Mouse (Mus musculus) lung, embryonic 16.5 days (tissue): ENCODE measurements at regions not wholly inside any gene's neighbourhood (a gene's known extent, or its start where the extent isn't known, plus 50 kb on each side); places are given as distances from the start of the nearest gene placed in this dataset.

ENCODE experiments used
- ATAC-seq: fragments of 200-750 bp; cut with Nextera tagmentation; 2 replicates; pipeline ENCODE4 v1.8.0; 2017; ENCODE audit warnings: low read depth, mild to moderate bottlenecking, moderate library complexity
- H3K27ac ChIP-seq: fragments of 300-500 bp; sonication (generic); 2 replicates; pipeline ENCODE4 v1.5.1; 2014; ENCODE audit warnings: mild to moderate bottlenecking, control low read depth, low read length
- H3K27me3 ChIP-seq: fragments of 300-500 bp; sonication (generic); 2 replicates; pipeline ENCODE4 v1.6.1; 2014; ENCODE audit warnings: low read depth, low read length, mixed read lengths; ENCODE audit not compliant: control insufficient read depth, insufficient read depth
- H3K36me3 ChIP-seq: fragments of 300-500 bp; sonication (generic); 2 replicates; pipeline ENCODE4 v1.6.1; 2014; ENCODE audit warnings: low read length; ENCODE audit not compliant: control insufficient read depth, insufficient read depth
- H3K4me1 ChIP-seq: fragments of 300-500 bp; sonication (generic); replicated peaks from 2 replicates; pipeline ENCODE4 v1.6.1; 2014; ENCODE audit warnings: low read length, mixed read lengths; ENCODE audit not compliant: control insufficient read depth, insufficient read depth
- H3K4me2 ChIP-seq: fragments of 300-500 bp; sonication (generic); 2 replicates; pipeline ENCODE4 v1.6.1; 2014; ENCODE audit warnings: low read depth, low read length, control low read depth
- H3K4me3 ChIP-seq: fragments of 300-500 bp; sonication (generic); 2 replicates; pipeline ENCODE4 v1.5.1; 2014; ENCODE audit warnings: mild to moderate bottlenecking, low read length, control low read depth
- H3K9ac ChIP-seq: fragments of 300-500 bp; sonication (generic); 2 replicates; pipeline ENCODE4 v1.6.1; 2014; ENCODE audit warnings: low read length, control low read depth
- H3K9me3 ChIP-seq: fragments of 300-500 bp; sonication (generic); 2 replicates; pipeline ENCODE4 v1.6.1; 2016; ENCODE audit warnings: low read length; ENCODE audit not compliant: control insufficient read depth
- WGBS: fragments of 180-500 bp; shearing (Covaris S2); extraction: QIAGEN DNeasy Blood & Tissue Kit; methylation state at CpG from one replicate; pipeline ENCODE4 v1.1.7; 2014; 5-methylcytosine and 5-hydroxymethylcytosine counted together

- H3K4me2 ChIP-seq, result no peak overlapping the region
- whole genome bisulfite sequencing, result 84% methylated on average over 6 of the region's 6 CpGs
- H3K36me3 ChIP-seq, result no peaks in the 10 kb centered on the region
- H3K9ac ChIP-seq, result no peak overlapping the region
- H3K27me3 ChIP-seq, result no peaks in the 10 kb centered on the region
- H3K4me1 ChIP-seq, result 0 out of 2 replicates have a peak, but pooled peaks cover 4% of the 10 kb centered on the region
- no peaks in the 10 kb centered on the region for H3K9me3 ChIP-seq
- no peak overlapping the region for H3K4me3 ChIP-seq
- ATAC-seq, result no peak
- H3K27ac ChIP-seq, result no peak overlapping the region
Observed at GRCm38 (mm10) chr14:58512177-58512576, 441.8 kb downstream of the Fgf9 start.

- Histone ChIP-seq H3K27me3 (no peaks in the 10 kb centered on the region), H3K9me3 (no peaks in the 10 kb centered on the region), H3K36me3 (no peaks in the 10 kb centered on the region), H3K27ac (no peak overlapping the region; the same call in 1 of the 2 replicates), H3K4me1 (0 out of 2 replicates have a peak, but pooled peaks cover 4% of the 10 kb centered on the region), H3K9ac (no peak overlapping the region), H3K4me2 (no peak overlapping the region), H3K4me3 (no peak overlapping the region)
- ATAC-seq, result peak; percentile 43
- whole genome bisulfite sequencing, result 29% methylated on average over 4 of the region's 4 CpGs
Observed at GRCm38 (mm10) chr14:58511571-58511985, 441.2 kb downstream of the Fgf9 start.

- no peak for ATAC-seq
- Histone ChIP-seq H3K27me3 (no peaks in the 10 kb centered on the region), H3K36me3 (no peaks in the 10 kb centered on the region), H3K9me3 (no peaks in the 10 kb centered on the region), H3K27ac (no peak overlapping the region), H3K9ac (no peak overlapping the region), H3K4me1 (0 out of 2 replicates have a peak, but pooled peaks cover 4% of the 10 kb centered on the region), H3K4me3 (no peak overlapping the region), H3K4me2 (no peak overlapping the region)
- 70% methylated on average over 4 of the region's 4 CpGs for WGBS
Observed at GRCm38 (mm10) chr14:58510790-58511189, 440.4 kb downstream of the Fgf9 start.

DNA sequence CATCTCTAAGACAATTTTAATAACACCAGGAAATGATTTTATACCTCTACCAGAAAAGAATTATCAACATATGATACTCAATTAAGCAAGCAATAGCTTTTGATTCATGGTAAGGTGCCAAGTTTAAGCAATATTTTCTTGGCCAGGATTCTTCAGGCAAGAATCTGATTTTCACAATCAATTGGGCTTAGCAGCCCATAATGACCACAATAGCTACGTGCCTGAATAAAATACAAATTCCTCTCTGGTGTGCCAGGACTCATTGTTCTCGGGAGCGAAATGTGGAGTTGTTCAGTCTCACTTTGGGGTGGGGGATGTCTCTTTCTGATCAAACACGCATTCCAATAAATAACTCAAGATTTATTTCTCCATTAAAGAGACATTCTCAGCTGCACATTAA, 438.8 kb downstream of the Fgf9 start:
- WGBS, result 49% methylated on average over 4 of the region's 4 CpGs
- Histone ChIP-seq H3K36me3 (no peaks in the 10 kb centered on the region), H3K9ac (no peak overlapping the region), H3K27me3 (no peaks in the 10 kb centered on the region), H3K4me2 (no peak overlapping the region), H3K27ac (no peak overlapping the region), H3K9me3 (no peaks in the 10 kb centered on the region), H3K4me3 (no peak overlapping the region), H3K4me1 (0 out of 2 replicates have a peak, but pooled peaks cover 4% of the 10 kb centered on the region)
- peak; percentile 72 for ATAC-seq

DNA sequence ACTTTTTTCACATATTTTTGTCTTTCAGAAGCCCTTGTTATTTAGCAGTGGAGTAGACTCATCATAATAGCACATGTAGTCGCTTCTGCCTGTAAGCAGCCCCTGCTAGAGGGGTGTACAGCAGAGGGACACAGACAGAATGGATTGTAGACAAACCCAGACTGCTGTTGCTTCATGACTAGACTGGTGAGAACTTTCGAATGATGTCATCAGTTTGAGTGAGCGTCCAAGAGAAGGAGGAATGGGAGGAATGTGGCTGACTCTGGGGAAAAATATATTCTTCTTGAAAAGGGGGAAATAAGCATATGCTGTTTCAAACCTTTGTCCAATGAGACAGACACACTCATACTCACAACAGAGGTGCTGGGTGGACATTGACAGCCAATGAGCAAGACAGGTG, 436.1 kb downstream of the Fgf9 start:
- Histone ChIP-seq H3K27ac (no peak overlapping the region), H3K27me3 (no peaks in the 10 kb centered on the region), H3K9me3 (no peaks in the 10 kb centered on the region), H3K4me2 (no peak overlapping the region), H3K9ac (no peak overlapping the region), H3K4me1 (0 out of 2 replicates have a peak, but pooled peaks cover 4% of the 10 kb centered on the region), H3K36me3 (no peaks in the 10 kb centered on the region), H3K4me3 (no peak overlapping the region)
- peak; percentile 64 for ATAC-seq
- WGBS, result 45% methylated on average over 3 of the region's 3 CpGs

GRCm38 (mm10) chr14:58505841-58506240, 435.5 kb downstream of the Fgf9 start:
- Histone ChIP-seq H3K4me2 (no peak overlapping the region), H3K4me1 (no peaks in the 10 kb centered on the region), H3K9me3 (no peaks in the 10 kb centered on the region), H3K36me3 (no peaks in the 10 kb centered on the region), H3K4me3 (no peak overlapping the region), H3K27ac (no peak overlapping the region), H3K9ac (no peak overlapping the region), H3K27me3 (no peaks in the 10 kb centered on the region)
- no peak for ATAC-seq

DNA sequence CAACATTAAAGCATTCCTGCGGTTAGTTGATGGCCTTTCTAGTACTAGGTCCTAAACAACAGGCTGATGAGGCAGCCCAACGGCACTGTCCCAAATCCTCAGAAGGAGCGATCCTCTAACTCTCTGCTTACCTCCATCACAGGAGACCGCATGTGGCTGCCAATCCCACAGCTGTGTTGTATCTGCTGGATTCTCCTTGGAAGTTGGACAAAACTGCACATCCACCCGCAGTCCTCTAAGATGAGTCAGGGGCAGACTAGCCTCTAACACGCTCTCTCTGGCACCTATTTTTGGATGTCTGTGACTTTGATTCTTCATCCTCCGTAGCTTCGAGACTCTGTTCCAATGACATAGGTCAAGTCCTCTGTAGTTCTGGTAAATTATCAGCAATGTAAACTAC, 432.5 kb downstream of the Fgf9 start:
- Histone ChIP-seq H3K4me2 (no peak overlapping the region), H3K27me3 (no peaks in the 10 kb centered on the region), H3K36me3 (no peaks in the 10 kb centered on the region), H3K27ac (no peak overlapping the region), H3K9ac (no peak overlapping the region), H3K4me1 (peaks cover 8% of the 10 kb centered on the region), H3K9me3 (no peaks in the 10 kb centered on the region), H3K4me3 (no peak overlapping the region)
- 55% methylated on average over 8 of the region's 8 CpGs for WGBS
- no peak for ATAC-seq

- Histone ChIP-seq H3K9ac (no peak overlapping the region), H3K4me3 (no peak overlapping the region), H3K27ac (peak overlapping the region; percentile 72), H3K27me3 (no peaks in the 10 kb centered on the region), H3K9me3 (no peaks in the 10 kb centered on the region), H3K4me1 (peaks cover 8% of the 10 kb centered on the region), H3K36me3 (no peaks in the 10 kb centered on the region), H3K4me2 (0 out of 2 replicates have a peak overlapping the region, but pooled peaks have one; percentile 18)
- WGBS, result 49% methylated on average over 2 of the region's 2 CpGs
- peak; percentile 49 for ATAC-seq
Observed at GRCm38 (mm10) chr14:58500014-58500413, 429.7 kb downstream of the Fgf9 start.

- Histone ChIP-seq H3K4me3 (no peak overlapping the region), H3K9me3 (no peaks in the 10 kb centered on the region), H3K9ac (no peak overlapping the region), H3K4me2 (0 out of 2 replicates have a peak overlapping the region, but pooled peaks have one; percentile 21), H3K36me3 (no peaks in the 10 kb centered on the region), H3K27ac (peak overlapping the region; percentile 72), H3K27me3 (no peaks in the 10 kb centered on the region), H3K4me1 (peaks cover 8% of the 10 kb centered on the region)
- peak; percentile 76 for ATAC-seq
- WGBS, result 13% methylated on average over 6 of the region's 6 CpGs
Observed at GRCm38 (mm10) chr14:58499501-58499900, 429.2 kb downstream of the Fgf9 start.

GRCm38 (mm10) chr14:58499071-58499470, 428.7 kb downstream of the Fgf9 start:
- no peak overlapping the region for H3K9ac ChIP-seq
- ATAC-seq, result peak; percentile 56
- no peaks in the 10 kb centered on the region for H3K36me3 ChIP-seq
- H3K27me3 ChIP-seq, result no peaks in the 10 kb centered on the region
- peaks cover 8% of the 10 kb centered on the region for H3K4me1 ChIP-seq
- H3K4me3 ChIP-seq, result no peak overlapping the region
- H3K4me2 ChIP-seq, result no peak overlapping the region
- H3K27ac ChIP-seq, result no peak overlapping the region
- WGBS, result 45% methylated on average over 7 of the region's 7 CpGs
- no peaks in the 10 kb centered on the region for H3K9me3 ChIP-seq
